Mouse (Mus musculus): ENCODE results near the gene Gm11116.
"Not testable (repeated sequence)": the region's sequence is repeated elsewhere in the genome, so short reads cannot be mapped to it uniquely, and the experiment has no call there.

Gene Gm11116

GRCm38 (mm10) chr5:88111430-88111829 lies at the start of gene Gm11116:
TSS of gene Gm11116 (minus strand) at chr5:88111530.
- no peak for DNase-seq

GRCm38 (mm10) chr5:88153999-88154398 lies 42.7 kb upstream of the Gm11116 start, which contains the start of gene Gm11115:
TSS of gene Gm11115 (minus strand) at chr5:88154099.
- no peak for DNase-seq

DNA sequence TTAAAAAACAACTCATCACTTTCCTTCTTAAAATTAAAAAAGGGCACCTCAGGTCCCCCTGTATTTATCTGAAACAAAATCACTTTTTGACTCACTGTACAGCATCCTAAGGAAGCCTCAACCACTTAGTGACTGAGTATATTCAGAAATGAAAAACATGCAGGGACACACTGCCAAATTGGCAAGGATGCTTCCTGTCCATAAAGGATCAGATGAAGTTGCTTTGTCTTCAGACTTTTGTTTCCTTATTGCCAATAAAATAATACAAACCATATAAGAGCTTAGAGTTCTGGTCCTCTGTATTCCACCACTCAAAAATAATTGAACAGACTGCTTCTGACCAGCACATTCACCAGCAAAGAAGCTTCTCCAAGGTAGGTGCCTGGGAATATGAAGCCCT lies 25.1 kb downstream of the Gm11116 start, which contains the start of gene Smr2:
Smr2 (plus strand) TSS at position 301 of the 400 bp plus-strand sequence.
- not testable (repeated sequence) for DNase-seq
